Mouse (Mus musculus): ENCODE results near the gene Ostn. TPM values are rescaled to one million over a fixed set of nuclear protein-coding genes. Genes with fewer than 3 reads are reported as not detected.

Ostn gene
- polyA plus RNA-seq, 1 experiment from 2014 or later: 0.31 TPM

- H3K27me3 ChIP-seq: no peaks in the 10 kb centered on the region
- no peak for ATAC-seq (replicated peaks; ENCODE audit: low FRiP score)
- H3K9ac ChIP-seq: no peak overlapping the region
- no peaks in the 10 kb centered on the region for H3K4me1 ChIP-seq
- H3K4me2 ChIP-seq: no peak overlapping the region
- 82% methylated on average over 1 of the region's 1 CpGs for WGBS
- H3K27ac ChIP-seq: no peak overlapping the region
- H3K9me3 ChIP-seq (replicated peaks): no peaks in the 10 kb centered on the region
- H3K4me3 ChIP-seq (replicated peaks): no peak overlapping the region
- no peaks in the 10 kb centered on the region for H3K36me3 ChIP-seq
Observed at GRCm38 (mm10) chr16:27360059-27360458, 52.8 kb downstream of the Ostn start.

- Histone ChIP-seq H3K27ac (no peak within 1 kb of the TSS), H3K27me3 (no peaks in the 10 kb centered on the region), H3K4me1 (no peaks in the 10 kb centered on the region), H3K9ac (no peak within 1 kb of the TSS), H3K36me3 (no peaks in the 10 kb centered on the region), H3K4me3 (replicated peaks) (no peak within 1 kb of the TSS), H3K4me2 (no peak within 1 kb of the TSS), H3K9me3 (replicated peaks) (no peaks in the 10 kb centered on the region)
- 70% methylated on average over 8 of the region's 8 CpGs for WGBS
- ATAC-seq (replicated peaks; ENCODE audit: low FRiP score): no peak
Observed at GRCm38 (mm10) chr16:27370191-27370590, 62.9 kb downstream of the Ostn start, which contains the start of gene Uts2b. TSS of gene Uts2b (minus strand) at chr16:27370239.

- Histone ChIP-seq H3K9ac (no peak overlapping the region), H3K4me3 (replicated peaks) (no peak overlapping the region), H3K27ac (no peak overlapping the region), H3K36me3 (no peaks in the 10 kb centered on the region), H3K27me3 (no peaks in the 10 kb centered on the region), H3K4me2 (no peak overlapping the region), H3K9me3 (replicated peaks) (no peaks in the 10 kb centered on the region), H3K4me1 (no peaks in the 10 kb centered on the region)
- no peak for ATAC-seq (replicated peaks; ENCODE audit: low FRiP score)
- WGBS: 53% methylated on average over 2 of the region's 2 CpGs
Observed at GRCm38 (mm10) chr16:27370700-27371099, 63.4 kb downstream of the Ostn start.

GRCm38 (mm10) chr16:27374139-27374538, 66.8 kb downstream of the Ostn start:
- H3K27me3 ChIP-seq: no peaks in the 10 kb centered on the region
- no peaks in the 10 kb centered on the region for H3K9me3 ChIP-seq (replicated peaks)
- no peaks in the 10 kb centered on the region for H3K36me3 ChIP-seq
- no peak overlapping the region for H3K9ac ChIP-seq
- H3K4me3 ChIP-seq (replicated peaks): no peak overlapping the region
- WGBS: 68% methylated on average over 3 of the region's 3 CpGs
- no peak overlapping the region for H3K27ac ChIP-seq
- no peak overlapping the region for H3K4me2 ChIP-seq
- no peaks in the 10 kb centered on the region for H3K4me1 ChIP-seq
- ATAC-seq (replicated peaks; ENCODE audit: low FRiP score): no peak

- peak overlapping the region; percentile 56 for H3K27ac ChIP-seq
- H3K36me3 ChIP-seq: no peaks in the 10 kb centered on the region
- ATAC-seq (replicated peaks; ENCODE audit: low FRiP score): peak; percentile 92
- no peak overlapping the region for H3K9ac ChIP-seq
- H3K27me3 ChIP-seq: no peaks in the 10 kb centered on the region
- no peaks in the 10 kb centered on the region for H3K4me1 ChIP-seq
- no peak overlapping the region for H3K4me3 ChIP-seq (replicated peaks)
- WGBS: 79% methylated on average over 2 of the region's 2 CpGs
- no peak overlapping the region for H3K4me2 ChIP-seq
- no peaks in the 10 kb centered on the region for H3K9me3 ChIP-seq (replicated peaks)
Observed at GRCm38 (mm10) chr16:27375318-27375717, 68.0 kb downstream of the Ostn start.

GRCm38 (mm10) chr16:27376556-27376955, 69.3 kb downstream of the Ostn start:
- H3K27me3 ChIP-seq: no peaks in the 10 kb centered on the region
- H3K36me3 ChIP-seq: no peaks in the 10 kb centered on the region
- no peak overlapping the region for H3K9ac ChIP-seq
- no peak overlapping the region for H3K27ac ChIP-seq
- no peaks in the 10 kb centered on the region for H3K4me1 ChIP-seq
- no peaks in the 10 kb centered on the region for H3K9me3 ChIP-seq (replicated peaks)
- no peak for ATAC-seq (replicated peaks; ENCODE audit: low FRiP score)
- H3K4me2 ChIP-seq: no peak overlapping the region
- H3K4me3 ChIP-seq (replicated peaks): no peak overlapping the region

GRCm38 (mm10) chr16:27382217-27382616, 74.9 kb downstream of the Ostn start:
- Histone ChIP-seq H3K36me3 (no peaks in the 10 kb centered on the region), H3K9me3 (replicated peaks) (no peaks in the 10 kb centered on the region), H3K27ac (no peak overlapping the region), H3K4me3 (replicated peaks) (no peak overlapping the region), H3K9ac (no peak overlapping the region), H3K4me1 (no peaks in the 10 kb centered on the region), H3K27me3 (no peaks in the 10 kb centered on the region), H3K4me2 (no peak overlapping the region)
- 76% methylated on average over 4 of the region's 4 CpGs for WGBS
- no peak for ATAC-seq (replicated peaks; ENCODE audit: low FRiP score)

GRCm38 (mm10) chr16:27384893-27385603, 77.8 kb downstream of the Ostn start:
- Histone ChIP-seq H3K4me1 (peaks cover 11% of the 10 kb centered on the region), H3K27ac (no peak overlapping the region), H3K4me3 (replicated peaks) (no peak overlapping the region), H3K36me3 (no peaks in the 10 kb centered on the region), H3K27me3 (no peaks in the 10 kb centered on the region), H3K9me3 (replicated peaks) (no peaks in the 10 kb centered on the region), H3K9ac (no peak overlapping the region), H3K4me2 (no peak overlapping the region)
- ATAC-seq (replicated peaks; ENCODE audit: low FRiP score): no peak
- 71% methylated on average over 4 of the region's 4 CpGs for WGBS

GRCm38 (mm10) chr16:27385649-27386048, 78.4 kb downstream of the Ostn start:
- no peaks in the 10 kb centered on the region for H3K27me3 ChIP-seq
- no peak overlapping the region for H3K27ac ChIP-seq
- H3K4me1 ChIP-seq: peaks cover 15% of the 10 kb centered on the region
- no peak overlapping the region for H3K9ac ChIP-seq
- H3K9me3 ChIP-seq (replicated peaks): no peaks in the 10 kb centered on the region
- WGBS: 86% methylated on average over 1 of the region's 1 CpGs
- H3K4me2 ChIP-seq: no peak overlapping the region
- no peak for ATAC-seq (replicated peaks; ENCODE audit: low FRiP score)
- H3K4me3 ChIP-seq (replicated peaks): no peak overlapping the region
- H3K36me3 ChIP-seq: no peaks in the 10 kb centered on the region

- no peak for ATAC-seq (replicated peaks; ENCODE audit: low FRiP score)
- Histone ChIP-seq H3K9ac (no peak overlapping the region), H3K4me2 (no peak overlapping the region), H3K4me1 (peaks cover 15% of the 10 kb centered on the region), H3K27me3 (no peaks in the 10 kb centered on the region), H3K27ac (no peak overlapping the region), H3K36me3 (no peaks in the 10 kb centered on the region), H3K9me3 (replicated peaks) (no peaks in the 10 kb centered on the region), H3K4me3 (replicated peaks) (no peak overlapping the region)
- WGBS: 70% methylated on average over 4 of the region's 4 CpGs
Observed at GRCm38 (mm10) chr16:27386850-27387407, 79.6 kb downstream of the Ostn start.

GRCm38 (mm10) chr16:27387634-27388611, 80.6 kb downstream of the Ostn start:
- Histone ChIP-seq H3K4me2 (peak overlapping the region; percentile 66), H3K27ac (peak overlapping the region; percentile 74), H3K36me3 (no peaks in the 10 kb centered on the region), H3K27me3 (no peaks in the 10 kb centered on the region), H3K4me1 (peaks cover 15% of the 10 kb centered on the region), H3K9me3 (replicated peaks) (no peaks in the 10 kb centered on the region), H3K9ac (peak overlapping the region; percentile 90), H3K4me3 (replicated peaks) (peak overlapping the region; percentile 82)
- ATAC-seq (replicated peaks; ENCODE audit: low FRiP score): 0 out of 2 replicates have a peak, but pooled peaks have one; percentile 2
- whole genome bisulfite sequencing: 44% methylated on average over 12 of the region's 12 CpGs
